Mouse (Mus musculus): ENCODE data around the gene Gas1.

DNA sequence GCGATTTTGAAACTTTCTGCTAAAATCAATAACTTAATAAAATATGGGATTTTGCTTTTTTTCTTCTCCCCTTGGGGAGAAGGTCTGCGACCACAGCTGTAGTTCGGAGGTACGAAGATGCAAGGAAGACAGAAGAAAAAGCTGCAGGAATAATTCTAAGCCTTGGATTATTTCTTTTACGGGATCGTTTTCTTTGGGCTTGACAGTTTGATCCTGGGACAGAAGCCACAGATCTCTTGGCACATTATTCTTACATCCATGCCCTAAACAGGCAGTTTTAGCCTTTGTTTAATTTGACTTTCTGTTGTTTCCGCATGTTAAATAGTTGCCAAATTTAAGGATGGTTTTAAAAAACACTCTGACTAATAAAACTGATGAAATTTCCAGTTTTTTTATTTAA is 52.7 kb downstream of the Gas1 start:
- TF ChIP-seq CTCF (IDR thresholded peaks at IDR 0.05), result no peak
- TF ChIP-seq EP300 (IDR thresholded peaks at IDR 0.05), result no peak
